In the genomic region with DNA sequence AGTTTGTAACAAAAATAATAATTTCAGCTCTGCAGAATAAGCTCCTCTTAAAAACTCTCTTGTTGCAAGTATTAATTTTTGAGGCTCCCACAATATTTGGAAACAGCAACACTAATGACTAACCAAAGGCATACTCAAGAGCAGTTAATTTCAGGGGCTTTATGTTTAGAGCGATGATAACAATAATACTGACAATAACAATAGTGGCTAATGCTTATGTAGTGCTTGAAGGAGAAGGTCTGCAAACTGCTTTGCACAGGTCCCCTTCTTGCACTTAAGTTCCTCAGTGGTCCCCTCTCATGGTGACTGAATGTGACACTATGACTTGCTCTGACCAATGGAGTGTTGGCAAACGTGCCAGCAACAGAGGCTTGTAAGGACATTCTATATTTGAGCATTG, we compare ENCODE assay signal across 20 mouse cellular contexts.
"Had no signal": no experiment of that assay in that cellular context is flagged by ENCODE, and none has a peak within 500 bp of the region (broad histone marks: within the 10 kb centered on the region; RNA-seq: fewer than 3 reads in every experiment).

No protein-coding gene starts in this region.

- H3K36me3 ChIP-seq: intestine, embryonic 15.5 days; kidney, embryonic 15.5 days; limb, embryonic 12.5 days; limb, embryonic 15.5 days; midbrain, embryonic 13.5 days had no signal

- H3K9me3 ChIP-seq: intestine, embryonic 15.5 days; kidney, embryonic 15.5 days; limb, embryonic 12.5 days; limb, embryonic 15.5 days; midbrain, embryonic 13.5 days had no signal

- ATAC-seq: intestine, embryonic 15.5 days; liver, postnatal 0 days; lung, postnatal 0 days; midbrain, embryonic 13.5 days had no signal

- DNase-seq: kidney, adult 11 months; kidney, adult 8-10 months; kidney, postnatal 10 days; kidney, postnatal 36 days; layer of hippocampus, adult 9-11 months; left cerebral cortex, postnatal 4 days; liver, postnatal 0 days; lung, embryonic 14.5 days; thymus, adult 18-20 months; thymus, postnatal 36 days had no signal

- H3K27ac ChIP-seq: intestine, embryonic 15.5 days; kidney, embryonic 15.5 days; limb, embryonic 12.5 days; limb, embryonic 15.5 days; liver, embryonic 14.5 days; macrophage; midbrain, embryonic 13.5 days had no signal

- H3K27me3 ChIP-seq: intestine, embryonic 15.5 days; kidney, embryonic 15.5 days; limb, embryonic 12.5 days; limb, embryonic 15.5 days; midbrain, embryonic 13.5 days had no signal

- H3K4me3 ChIP-seq: intestine, embryonic 15.5 days; kidney, embryonic 15.5 days; limb, embryonic 12.5 days; limb, embryonic 15.5 days; midbrain, embryonic 13.5 days; myocyte had no signal

- H3K4me1 ChIP-seq: limb, embryonic 15.5 days had no signal

- H3K9ac ChIP-seq: intestine, embryonic 15.5 days; kidney, embryonic 15.5 days; limb, embryonic 12.5 days; limb, embryonic 15.5 days; liver, embryonic 14.5 days; liver, postnatal 0 days; lung, embryonic 14.5 days; midbrain, embryonic 13.5 days had no signal

- H3K4me2 ChIP-seq: intestine, embryonic 15.5 days; kidney, embryonic 15.5 days; limb, embryonic 12.5 days; limb, embryonic 15.5 days; liver, embryonic 11.5 days; lung, embryonic 14.5 days; midbrain, embryonic 13.5 days had no signal
